Mouse (Mus musculus) T-helper 2 cell (primary cell): ENCODE measurements around the gene Runx2.

ENCODE experiments used
- in situ Hi-C: fragments of 300-600 bp; cut with MboI, MseI; formaldehyde crosslinking; loops from one replicate; pipeline ENCODE4 v1.15.1; 2025; ENCODE audit warnings: high pct_unique_total_duplicates

Runx2 gene

GRCm38 (mm10) chr17:44718036-44718435, 96.6 kb downstream of the Runx2 start:
- in situ Hi-C loops, result loop anchor here (5.0 kb wide), 1 partner anchor 46 kb away; no protein-coding TSS in a partner anchor

- in situ Hi-C loops, result no loop called here
Measured at GRCm38 (mm10) chr17:44714116-44714515, 100.5 kb downstream of the Runx2 start.

- in situ Hi-C loops, result no loop called here
Measured at GRCm38 (mm10) chr17:44713404-44713803, 101.2 kb downstream of the Runx2 start.

- in situ Hi-C loops, result no loop called here
Measured at GRCm38 (mm10) chr17:44709516-44710252, 104.9 kb downstream of the Runx2 start.

- in situ Hi-C loops, result no loop called here
Measured at GRCm38 (mm10) chr17:44707956-44708355, 106.6 kb downstream of the Runx2 start.

GRCm38 (mm10) chr17:44706531-44706930, 108.1 kb downstream of the Runx2 start:
- in situ Hi-C loops, result no loop called here

- in situ Hi-C loops, result no loop called here
Measured at GRCm38 (mm10) chr17:44702506-44703298, 111.9 kb downstream of the Runx2 start.

- in situ Hi-C loops, result no loop called here
Measured at GRCm38 (mm10) chr17:44701531-44701930, 113.1 kb downstream of the Runx2 start.

- in situ Hi-C loops, result no loop called here
Measured at GRCm38 (mm10) chr17:44700326-44700725, 114.3 kb downstream of the Runx2 start.

GRCm38 (mm10) chr17:44697053-44697452, 117.5 kb downstream of the Runx2 start:
- in situ Hi-C loops, result loop anchor here (10.0 kb wide), 1 partner anchor 1788 kb away; the partner anchor contains the start of gene Ttbk1

- in situ Hi-C loops, result loop anchor here (10.0 kb wide), 1 partner anchor 1791 kb away; the partner anchor contains the start of gene Ttbk1
Measured at GRCm38 (mm10) chr17:44693552-44693951, 121.0 kb downstream of the Runx2 start.

GRCm38 (mm10) chr17:44691517-44691916, 123.1 kb downstream of the Runx2 start:
- in situ Hi-C loops, result loop anchor here (10.0 kb wide), 1 partner anchor 1793 kb away; the partner anchor contains the start of gene Ttbk1

GRCm38 (mm10) chr17:44690410-44691035, 124.1 kb downstream of the Runx2 start:
- in situ Hi-C loops, result loop anchor here (10.0 kb wide), 1 partner anchor 1794 kb away; the partner anchor contains the start of gene Ttbk1

- in situ Hi-C loops, result no loop called here
Measured at GRCm38 (mm10) chr17:44688306-44688705, 126.3 kb downstream of the Runx2 start.

GRCm38 (mm10) chr17:44685514-44685913, 129.1 kb downstream of the Runx2 start:
- in situ Hi-C loops, result no loop called here

GRCm38 (mm10) chr17:44683026-44683425, 131.6 kb downstream of the Runx2 start:
- in situ Hi-C loops, result no loop called here

GRCm38 (mm10) chr17:44677782-44678181, 136.8 kb downstream of the Runx2 start:
- in situ Hi-C loops, result no loop called here

GRCm38 (mm10) chr17:44672806-44673205, 141.8 kb downstream of the Runx2 start:
- in situ Hi-C loops, result loop anchor here (5.0 kb wide), 1 partner anchor 44 kb away; no protein-coding TSS in a partner anchor

GRCm38 (mm10) chr17:44671946-44672692, 142.5 kb downstream of the Runx2 start:
- in situ Hi-C loops, result loop anchor here (5.0 kb wide), 1 partner anchor 45 kb away; no protein-coding TSS in a partner anchor

GRCm38 (mm10) chr17:44669985-44670384, 144.6 kb downstream of the Runx2 start:
- in situ Hi-C loops, result loop anchor here (5.0 to 10.0 kb wide), 2 partner anchors 47 to 405 kb away; no protein-coding TSS in a partner anchor

GRCm38 (mm10) chr17:44667346-44667745, 147.3 kb downstream of the Runx2 start:
- in situ Hi-C loops, result loop anchor here (10.0 kb wide), 1 partner anchor 403 kb away; no protein-coding TSS in a partner anchor
